Mouse (Mus musculus): ENCODE measurements at regions not wholly inside any gene's neighbourhood (a gene's known extent, or its start where the extent isn't known, plus 50 kb on each side); places are given as distances from the start of the nearest gene placed in this dataset.

DNA sequence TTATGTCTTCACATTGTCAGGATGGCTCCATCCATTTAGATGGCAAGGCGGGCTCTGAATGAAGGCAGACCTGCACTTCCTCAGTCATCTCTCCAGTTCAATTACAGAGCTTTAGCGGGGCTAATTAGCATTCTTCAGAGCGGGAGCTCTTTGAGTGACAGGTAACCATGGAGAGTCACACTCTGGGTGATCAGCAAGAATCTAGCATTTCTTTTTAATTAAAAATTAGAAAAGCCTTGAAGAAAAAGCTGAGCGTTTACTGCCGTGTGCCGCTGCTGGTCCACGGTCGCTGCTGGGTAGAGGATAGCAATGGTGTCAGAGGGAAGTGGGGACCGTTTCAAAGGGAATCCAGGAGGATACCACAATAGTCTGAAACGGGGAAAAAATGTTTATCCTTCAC is 72.5 kb downstream of the Atp6v1g3 start:
- TF ChIP-seq CTCF (conservative IDR thresholded peaks at IDR 0.05; ENCODE audit: insufficient read depth, insufficient read length, low read depth, low read length) (no peak), POLR2A (IDR thresholded peaks at IDR 0.05; ENCODE audit: low read depth, low read length) (no peak)

Measured in kidney, adult 2 months (tissue).